9 mouse cellular contexts compared by ENCODE assay signal in the genomic region with DNA sequence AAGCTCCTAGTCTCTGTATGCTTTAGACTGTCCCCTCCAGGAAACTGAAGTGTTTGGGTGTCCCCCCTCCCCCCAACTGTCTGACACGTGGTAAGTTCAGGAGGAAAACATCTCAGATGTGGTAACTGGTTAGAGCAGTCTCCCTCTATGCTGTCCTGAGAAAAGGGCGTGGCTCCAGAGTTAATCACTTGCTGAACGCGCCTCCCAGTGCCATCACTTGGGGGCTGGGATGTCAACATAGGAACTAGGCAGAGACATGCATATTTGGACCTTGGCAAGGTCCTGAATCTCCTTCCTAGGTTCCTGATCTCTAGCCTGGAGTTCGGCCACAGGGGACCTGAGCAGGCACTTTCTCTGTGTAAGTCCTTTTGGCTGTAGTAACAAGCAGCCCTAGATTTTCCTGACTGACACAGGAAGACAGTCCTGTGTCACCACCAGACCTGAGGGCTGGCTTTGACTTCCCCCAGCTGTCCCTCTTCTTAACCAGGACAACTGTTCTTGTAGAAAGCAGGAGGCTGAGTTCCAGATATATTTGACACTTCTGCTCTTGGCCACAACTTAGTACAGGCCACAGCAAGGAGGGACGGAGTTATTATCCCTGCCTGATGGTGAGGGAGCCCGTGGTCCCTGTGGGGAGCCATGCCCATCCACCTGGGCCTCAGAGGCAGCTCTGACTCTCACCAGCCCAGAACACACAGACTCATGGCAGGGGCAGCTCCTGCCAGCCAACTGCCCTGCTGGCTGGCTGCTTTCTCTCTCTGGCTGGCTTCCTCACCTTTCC. TPM values are rescaled to one million over a fixed set of nuclear protein-coding genes. Genes with fewer than 3 reads are reported as not detected.
A peak's percentile ranks its signal among the peaks of the same experiment; 100 is the strongest.
DNase-seq lines count a peak whose midpoint lies in the region; TF ChIP-seq lines count a peak whose summit lies in the region.
"Had no signal": no experiment of that assay in that cellular context is flagged by ENCODE, and none has a peak within 500 bp of the region (broad histone marks: within the 10 kb centered on the region; RNA-seq: fewer than 3 reads in every experiment).

No protein-coding gene starts in this region.

- intact Hi-C loops in gastrocnemius, adult 2 months (cut with DNase I): no loop called here

- H3K4me3 ChIP-seq in gastrocnemius, adult 2 months: no peak overlapping the region
- H3K4me3 ChIP-seq in spleen, adult 2 months (ENCODE audit: extremely low read depth, insufficient read depth, insufficient read length): no peak overlapping the region
- H3K4me3 ChIP-seq: stomach, embryonic 15.5 days had no signal

- peak; percentile 42 for DNase-seq in gastrocnemius, adult 2 months
- DNase-seq in gastrocnemius, postnatal 4 days (ENCODE audit: low spot score in 2 of 2): no peak
- DNase-seq in spleen, adult 2 months (ENCODE audit: low read depth in 1 of 2, low spot score in 2 of 2): peak in 1 of 2 experiments; percentile 32
- DNase-seq in spleen, adult 12 weeks (ENCODE audit: low spot score): no peak
- peak; percentile 46 to 73 for DNase-seq in kidney, postnatal 25 days
- DNase-seq in thymus, postnatal 14 days: peak; percentile 67
- DNase-seq in layer of hippocampus, adult 9-11 months: no peak
- DNase-seq in left cerebral cortex, adult 11 months (ENCODE audit: low spot score): no peak

- no peaks in the 10 kb centered on the region for H3K27me3 ChIP-seq in spleen, adult 2 months (ENCODE audit: control insufficient read depth, insufficient read depth, low read length)
- H3K27me3 ChIP-seq: stomach, embryonic 15.5 days had no signal

- TF ChIP-seq POLR2A in spleen, adult 2 months (IDR thresholded peaks at IDR 0.05; ENCODE audit: low read depth, low read length): no peak

- H3K27ac ChIP-seq in gastrocnemius, adult 2 months: peak overlapping the region; percentile 63
- peak overlapping the region; percentile 62; the same call in 1 of the 2 replicates for H3K27ac ChIP-seq in spleen, adult 2 months (ENCODE audit: insufficient read depth, low read length)
- H3K27ac ChIP-seq: stomach, embryonic 15.5 days had no signal

- H3K36me3 ChIP-seq in spleen, adult 2 months (ENCODE audit: control insufficient read depth, insufficient read depth, low read length): no peaks in the 10 kb centered on the region
- H3K36me3 ChIP-seq: stomach, embryonic 15.5 days had no signal

- WGBS in spleen, adult 2 months: 27% methylated on average over 7 of the region's 7 CpGs

- no peak for TF ChIP-seq CTCF in gastrocnemius, adult 2 months (IDR thresholded peaks at IDR 0.05)
- no peak for TF ChIP-seq CTCF in spleen, adult 2 months (IDR thresholded peaks at IDR 0.05; ENCODE audit: extremely low read depth, insufficient read depth, insufficient read length, insufficient replicate concordance)

- peaks cover 7% of the 10 kb centered on the region; the same call in 1 of the 2 replicates for H3K4me1 ChIP-seq in spleen, adult 2 months (ENCODE audit: control insufficient read depth, insufficient read depth, insufficient read length)
- H3K4me1 ChIP-seq: stomach, embryonic 15.5 days had no signal

RNA-seq across cellular contexts. Expression of gene Ldlrap1, which starts 28.9 kb away (rescaled TPM):
- total RNA-seq in gastrocnemius, adult 2 months (2021): 1 to 10 TPM; 5.7 to 6.6 TPM
- 10 to 100 TPM; 18.0 to 20.0 TPM for total RNA-seq in gastrocnemius, postnatal 4 days (2021)
- polyA plus RNA-seq in spleen, adult 2 months (2012; rRNA removed): 26.7 and 29.8 TPM in 2 replicates

RNA-seq across cellular contexts. Expression of gene Maco1, which starts 56.4 kb away (rescaled TPM):
- 10 to 100 TPM; 15.1 to 20.4 TPM for total RNA-seq in gastrocnemius, adult 2 months (2021)
- total RNA-seq in gastrocnemius, postnatal 4 days (2021): 10 to 100 TPM; 28.5 to 29.9 TPM
- polyA plus RNA-seq in spleen, adult 2 months (2012; rRNA removed): 6.5 and 8.5 TPM in 2 replicates

Comparison
In these comparisons a context has a peak if more than half of its experiments do, and no peak if none do; other contexts are left out.
1. DNase-seq: peak in gastrocnemius, adult 2 months (single experiment), kidney, postnatal 25 days (2 of 2) and thymus, postnatal 14 days (single experiment); none in gastrocnemius, postnatal 4 days (0 of 2), spleen, adult 12 weeks (single experiment), layer of hippocampus, adult 9-11 months (single experiment) and left cerebral cortex, adult 11 months (single experiment).